Mouse (Mus musculus): ENCODE measurements around the gene 1700019N19Rik.

DNA sequence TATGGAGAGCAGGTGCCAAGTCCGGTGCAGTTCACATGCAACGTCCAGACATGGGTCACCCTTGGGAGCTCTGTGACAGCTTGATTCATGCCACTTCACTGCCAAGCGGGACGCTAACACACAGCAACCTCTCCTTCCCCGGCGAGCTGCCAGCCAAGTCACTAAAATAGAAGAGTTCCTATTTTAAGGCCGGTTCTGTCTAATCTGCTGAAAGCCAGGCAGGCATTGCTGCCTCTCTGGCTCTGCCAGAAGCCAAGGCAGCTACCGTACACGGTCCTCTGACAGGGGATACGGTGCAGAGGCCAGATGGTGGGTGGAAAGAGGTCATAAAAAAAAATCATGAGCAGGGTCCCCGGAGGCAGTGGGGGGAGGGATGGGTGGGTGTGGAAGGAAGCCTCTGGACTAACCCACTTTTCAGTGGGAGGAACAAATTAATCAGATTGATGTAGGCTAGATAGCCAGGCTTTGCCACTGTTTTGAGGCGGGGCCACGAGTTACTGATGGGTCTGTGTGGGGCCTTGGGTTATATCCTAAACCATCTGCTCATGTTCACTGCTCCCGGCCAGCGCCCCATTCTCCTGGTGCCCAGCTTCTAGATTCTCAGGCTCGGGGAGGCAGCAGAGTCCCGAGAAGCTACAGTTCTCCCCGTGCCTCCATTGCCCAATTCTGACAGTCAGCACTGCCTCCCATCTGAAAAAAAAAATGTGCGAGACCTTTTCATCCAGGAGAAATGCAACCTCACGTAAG, 28.4 kb upstream of the 1700019N19Rik start:
- TF ChIP-seq CTCF (IDR thresholded peaks at IDR 0.05; ENCODE audit: extremely low read depth, insufficient read length, insufficient replicate concordance, low read depth, low read length) (no peak), POLR2A (IDR thresholded peaks at IDR 0.05; ENCODE audit: low read depth, low read length) (no peak)
